Mouse (Mus musculus): ENCODE data around the gene Lrp5. TPM values are rescaled to one million over a fixed set of nuclear protein-coding genes. Genes with fewer than 3 reads are reported as not detected.

The Lrp5 gene
- 100 to 1,000 TPM; 102 to 103 TPM for total RNA-seq (2021)
- long read RNA-seq, experiment 1, full-length matches to known transcripts = 8 of 21 reads
- long read RNA-seq, experiment 1, partial matches to known transcripts = 6 of 21 reads
- long read RNA-seq, experiment 1, other reads (novel, unspliced or antisense) = 7 of 21 reads
- long read RNA-seq, experiment 2, full-length matches to known transcripts = 3 of 8 reads
- long read RNA-seq, experiment 2, partial matches to known transcripts = 4 of 8 reads
- long read RNA-seq, experiment 2, other reads (novel, unspliced or antisense) = 1 of 8 reads

- peak; percentile 75 to 82 for DNase-seq (ENCODE audit: low spot score in 2 of 2)
Observed at GRCm38 (mm10) chr19:3686215-3686894, at the start of gene Lrp5. Lrp5 (minus strand) TSS chr19:3686564.

GRCm38 (mm10) chr19:3736001-3736400, 49.6 kb upstream of the Lrp5 start:
- no peak for DNase-seq (ENCODE audit: low spot score in 2 of 2)

GRCm38 (mm10) chr19:3730781-3731646, 44.6 kb upstream of the Lrp5 start:
- no peak for DNase-seq (ENCODE audit: low spot score in 2 of 2)

GRCm38 (mm10) chr19:3728901-3729300, 42.5 kb upstream of the Lrp5 start:
- DNase-seq (ENCODE audit: low spot score in 2 of 2) = no peak

- DNase-seq (ENCODE audit: low spot score in 2 of 2) = peak; percentile 64 to 68
Observed at GRCm38 (mm10) chr19:3724779-3725178, 38.4 kb upstream of the Lrp5 start.

- peak; percentile 33 to 44 for DNase-seq (ENCODE audit: low spot score in 2 of 2)
Observed at GRCm38 (mm10) chr19:3723904-3724303, 37.5 kb upstream of the Lrp5 start.

GRCm38 (mm10) chr19:3723170-3723569, 36.8 kb upstream of the Lrp5 start:
- DNase-seq (ENCODE audit: low spot score in 2 of 2) = no peak

- DNase-seq (ENCODE audit: low spot score in 2 of 2) = peak; percentile 66
Observed at GRCm38 (mm10) chr19:3719362-3719891, 33.1 kb upstream of the Lrp5 start.

GRCm38 (mm10) chr19:3718481-3719361, 32.4 kb upstream of the Lrp5 start:
- peak; percentile 57 to 58 for DNase-seq (ENCODE audit: low spot score in 2 of 2)

- no peak for DNase-seq (ENCODE audit: low spot score in 2 of 2)
Observed at GRCm38 (mm10) chr19:3714381-3714780, 28.0 kb upstream of the Lrp5 start.

- no peak for DNase-seq (ENCODE audit: low spot score in 2 of 2)
Observed at GRCm38 (mm10) chr19:3710436-3710835, 24.1 kb upstream of the Lrp5 start.

- no peak for DNase-seq (ENCODE audit: low spot score in 2 of 2)
Observed at GRCm38 (mm10) chr19:3709013-3709787, 22.8 kb upstream of the Lrp5 start.

- peak; percentile 98 for DNase-seq (ENCODE audit: low spot score in 2 of 2)
Observed at GRCm38 (mm10) chr19:3708078-3709012, 22.0 kb upstream of the Lrp5 start, which contains the start of gene 1810055G02Rik. 1810055G02Rik (plus strand) TSS chr19:3708293.

- DNase-seq (ENCODE audit: low spot score in 2 of 2) = no peak
Observed at GRCm38 (mm10) chr19:3707553-3707952, 21.2 kb upstream of the Lrp5 start.

GRCm38 (mm10) chr19:3706258-3706657, 19.9 kb upstream of the Lrp5 start:
- DNase-seq (ENCODE audit: low spot score in 2 of 2) = no peak

- no peak for DNase-seq (ENCODE audit: low spot score in 2 of 2)
Observed at GRCm38 (mm10) chr19:3702460-3702859, 16.1 kb upstream of the Lrp5 start.

GRCm38 (mm10) chr19:3699508-3700438, 13.4 kb upstream of the Lrp5 start:
- DNase-seq (ENCODE audit: low spot score in 2 of 2) = peak; percentile 71 to 83

Data from adrenal gland, adult 18-20 months (tissue).